In genomic region chr12:16260501-16260900, GRCm38 (mm10) we compare ENCODE assay signal across 17 mouse cellular contexts.
A peak's percentile ranks its signal among the peaks of the same experiment; 100 is the strongest.
DNase-seq lines count a peak whose midpoint lies in the region; ATAC-seq and TF ChIP-seq lines count a peak whose summit lies in the region.
"Had no signal": no experiment of that assay in that cellular context is flagged by ENCODE, and none has a peak within 500 bp of the region (broad histone marks: within the 10 kb centered on the region; RNA-seq: fewer than 3 reads in every experiment).

No protein-coding gene starts in this region.

- H3K9ac ChIP-seq in forebrain, embryonic 15.5 days (replicated peaks), result no peak overlapping the region
- no peak overlapping the region for H3K9ac ChIP-seq in forebrain, embryonic 12.5 days
- no peak overlapping the region for H3K9ac ChIP-seq in hindbrain, embryonic 15.5 days
- H3K9ac ChIP-seq: intestine, embryonic 15.5 days had no signal

- no peak for DNase-seq in hindbrain, embryonic 10.5 days (ENCODE audit: low spot score)
- DNase-seq in testis, postnatal 10 days (ENCODE audit: low spot score), result peak; percentile 9
- DNase-seq in testis, postnatal 14 days (ENCODE audit: low spot score), result no peak
- DNase-seq in lung, adult 2 months, result no peak
- DNase-seq: cerebellum, adult 2 months; gastrocnemius, postnatal 36 days; heart, adult 11 months; heart, postnatal 10 days; heart, postnatal 4 days; kidney, adult 18-20 months had no signal

- H3K4me3 ChIP-seq in forebrain, embryonic 15.5 days, result no peak overlapping the region
- no peak overlapping the region for H3K4me3 ChIP-seq in forebrain, embryonic 12.5 days (replicated peaks)
- no peak overlapping the region for H3K4me3 ChIP-seq in hindbrain, embryonic 15.5 days
- no peak overlapping the region for H3K4me3 ChIP-seq in hindbrain, embryonic 10.5 days
- H3K4me3 ChIP-seq in lung, adult 2 months (replicated peaks; ENCODE audit: extremely low read depth, low read depth, low read length), result no peak overlapping the region
- H3K4me3 ChIP-seq: embryonic facial prominence, embryonic 10.5 days; intestine, embryonic 15.5 days had no signal

- 0 out of 2 replicates have a peak, but pooled peaks cover 4% of the 10 kb centered on the region for H3K4me1 ChIP-seq in forebrain, embryonic 15.5 days
- no peaks in the 10 kb centered on the region for H3K4me1 ChIP-seq in forebrain, embryonic 12.5 days
- peaks cover 7% of the 10 kb centered on the region for H3K4me1 ChIP-seq in hindbrain, embryonic 15.5 days (replicated peaks)
- no peaks in the 10 kb centered on the region; the same call in 1 of the 2 replicates for H3K4me1 ChIP-seq in hindbrain, embryonic 10.5 days (replicated peaks)
- no peaks in the 10 kb centered on the region for H3K4me1 ChIP-seq in lung, adult 2 months (ENCODE audit: control insufficient read depth, insufficient read depth, low read length)
- H3K4me1 ChIP-seq: embryonic facial prominence, embryonic 10.5 days; intestine, embryonic 15.5 days had no signal

- TF ChIP-seq POLR2A in lung, adult 2 months (IDR thresholded peaks at IDR 0.05; ENCODE audit: borderline replicate concordance, extremely low read depth, low read depth, low read length), result no peak

- H3K9me3 ChIP-seq in forebrain, embryonic 15.5 days, result no peaks in the 10 kb centered on the region
- H3K9me3 ChIP-seq in forebrain, embryonic 12.5 days, result no peaks in the 10 kb centered on the region
- H3K9me3 ChIP-seq in hindbrain, embryonic 15.5 days, result no peaks in the 10 kb centered on the region
- no peaks in the 10 kb centered on the region for H3K9me3 ChIP-seq in hindbrain, embryonic 10.5 days
- H3K9me3 ChIP-seq: embryonic facial prominence, embryonic 10.5 days; intestine, embryonic 15.5 days had no signal

- no peak for TF ChIP-seq CTCF in lung, adult 2 months (IDR thresholded peaks at IDR 0.05; ENCODE audit: insufficient read depth, low read length)

- no peak overlapping the region for H3K27ac ChIP-seq in forebrain, embryonic 15.5 days (replicated peaks)
- no peak overlapping the region for H3K27ac ChIP-seq in forebrain, embryonic 12.5 days
- H3K27ac ChIP-seq in hindbrain, embryonic 15.5 days (replicated peaks), result no peak overlapping the region
- no peak overlapping the region for H3K27ac ChIP-seq in hindbrain, embryonic 10.5 days
- H3K27ac ChIP-seq: embryonic facial prominence, embryonic 10.5 days; intestine, embryonic 15.5 days had no signal

- H3K27me3 ChIP-seq in forebrain, embryonic 15.5 days, result no peaks in the 10 kb centered on the region
- no peaks in the 10 kb centered on the region for H3K27me3 ChIP-seq in forebrain, embryonic 12.5 days
- no peaks in the 10 kb centered on the region for H3K27me3 ChIP-seq in hindbrain, embryonic 15.5 days
- H3K27me3 ChIP-seq in hindbrain, embryonic 10.5 days (ENCODE audit: insufficient read depth, poor library complexity, severe bottlenecking), result no peaks in the 10 kb centered on the region
- H3K27me3 ChIP-seq: intestine, embryonic 15.5 days; Patski had no signal

- H3K4me2 ChIP-seq in forebrain, embryonic 15.5 days (replicated peaks), result no peak overlapping the region
- no peak overlapping the region for H3K4me2 ChIP-seq in forebrain, embryonic 12.5 days
- H3K4me2 ChIP-seq in hindbrain, embryonic 15.5 days, result no peak overlapping the region
- H3K4me2 ChIP-seq: intestine, embryonic 15.5 days had no signal

- WGBS in forebrain, embryonic 15.5 days, result 71% methylated on average over 2 of the region's 2 CpGs
- WGBS in forebrain, embryonic 12.5 days, result 75% methylated on average over 2 of the region's 2 CpGs
- WGBS in hindbrain, embryonic 15.5 days, result 69% methylated on average over 2 of the region's 2 CpGs
- WGBS in hindbrain, embryonic 10.5 days, result 86% methylated on average over 2 of the region's 2 CpGs
- 84% methylated on average over 2 of the region's 2 CpGs for WGBS in lung, adult 2 months

- 0 out of 2 replicates have a peak, but pooled peaks have one; percentile 43 for ATAC-seq in forebrain, embryonic 15.5 days (replicated peaks)
- no peak for ATAC-seq in forebrain, embryonic 12.5 days (ENCODE audit: low FRiP score)
- 0 out of 2 replicates have a peak, but pooled peaks have one; percentile 51 for ATAC-seq in hindbrain, embryonic 15.5 days (ENCODE audit: low FRiP score, low read depth)
- ATAC-seq: activated CD4-positive, CD25-positive, alpha-beta regulatory T cell, adult 4 months; intestine, embryonic 15.5 days; Patski had no signal

- H3K36me3 ChIP-seq in forebrain, embryonic 15.5 days, result no peaks in the 10 kb centered on the region
- H3K36me3 ChIP-seq in forebrain, embryonic 12.5 days (replicated peaks), result no peaks in the 10 kb centered on the region
- H3K36me3 ChIP-seq in hindbrain, embryonic 15.5 days, result no peaks in the 10 kb centered on the region
- H3K36me3 ChIP-seq in hindbrain, embryonic 10.5 days, result no peaks in the 10 kb centered on the region
- H3K36me3 ChIP-seq: embryonic facial prominence, embryonic 10.5 days; intestine, embryonic 15.5 days had no signal
